Comparison of ENCODE assay signal across 22 mouse cellular contexts in genomic region chr3:6173775-6174174, GRCm38 (mm10).
A peak's percentile ranks its signal among the peaks of the same experiment; 100 is the strongest.
DNase-seq lines count a peak whose midpoint lies in the region; ATAC-seq and TF ChIP-seq lines count a peak whose summit lies in the region.
"Had no signal": no experiment of that assay in that cellular context is flagged by ENCODE, and none has a peak within 500 bp of the region (broad histone marks: within the 10 kb centered on the region; RNA-seq: fewer than 3 reads in every experiment).

No protein-coding gene starts in this region.

- no peak for ATAC-seq in embryonic facial prominence, embryonic 14.5 days (ENCODE audit: low read depth)
- ATAC-seq: forebrain, embryonic 14.5 days; forebrain, postnatal 0 days; intestine, postnatal 0 days had no signal

- no peak overlapping the region for H3K27ac ChIP-seq in embryonic facial prominence, embryonic 14.5 days (replicated peaks; ENCODE audit: low read depth, low read length)
- H3K27ac ChIP-seq in embryonic facial prominence, embryonic 10.5 days (replicated peaks) = no peak overlapping the region
- H3K27ac ChIP-seq in ES-E14 (ENCODE audit: insufficient read depth, low read depth, low read length, poor library complexity, severe bottlenecking) = 0 out of 2 replicates have a peak overlapping the region, but pooled peaks have one; percentile 45
- H3K27ac ChIP-seq: embryonic facial prominence, embryonic 15.5 days; heart, adult 2 months; hindbrain, embryonic 12.5 days; hindbrain, embryonic 15.5 days had no signal

- H3K9me3 ChIP-seq in embryonic facial prominence, embryonic 14.5 days (ENCODE audit: control insufficient read depth, low read length) = peaks cover 8% of the 10 kb centered on the region; the same call in 1 of the 2 replicates
- H3K9me3 ChIP-seq in embryonic facial prominence, embryonic 10.5 days = no peaks in the 10 kb centered on the region
- no peaks in the 10 kb centered on the region for H3K9me3 ChIP-seq in ES-E14 (ENCODE audit: control insufficient read depth, insufficient read depth, low read depth, low read length)
- H3K9me3 ChIP-seq: embryonic facial prominence, embryonic 15.5 days; hindbrain, embryonic 12.5 days; hindbrain, embryonic 15.5 days had no signal

- H3K9ac ChIP-seq in embryonic facial prominence, embryonic 14.5 days (ENCODE audit: low read depth, low read length) = no peak overlapping the region
- H3K9ac ChIP-seq in ES-E14 (ENCODE audit: insufficient read depth, low read depth, low read length, poor library complexity, severe bottlenecking) = no peak overlapping the region
- H3K9ac ChIP-seq: embryonic facial prominence, embryonic 15.5 days; forebrain, postnatal 0 days; hindbrain, embryonic 12.5 days; hindbrain, embryonic 15.5 days had no signal

- H3K27me3 ChIP-seq in embryonic facial prominence, embryonic 14.5 days (replicated peaks; ENCODE audit: control insufficient read depth, insufficient read depth, low read length) = no peaks in the 10 kb centered on the region
- H3K27me3 ChIP-seq in embryonic facial prominence, embryonic 10.5 days (replicated peaks; ENCODE audit: low read depth, poor library complexity, severe bottlenecking) = no peaks in the 10 kb centered on the region
- H3K27me3 ChIP-seq: embryonic facial prominence, embryonic 15.5 days; hindbrain, embryonic 12.5 days; hindbrain, embryonic 15.5 days had no signal

- H3K36me3 ChIP-seq in embryonic facial prominence, embryonic 14.5 days (ENCODE audit: control insufficient read depth, insufficient read depth, low read length) = no peaks in the 10 kb centered on the region
- no peaks in the 10 kb centered on the region for H3K36me3 ChIP-seq in embryonic facial prominence, embryonic 10.5 days (replicated peaks)
- H3K36me3 ChIP-seq in ES-E14 (ENCODE audit: control insufficient read depth, insufficient read depth, low read length, poor library complexity, severe bottlenecking) = no peaks in the 10 kb centered on the region
- H3K36me3 ChIP-seq: embryonic facial prominence, embryonic 15.5 days; hindbrain, embryonic 12.5 days; hindbrain, embryonic 15.5 days had no signal

- H3K4me3 ChIP-seq in embryonic facial prominence, embryonic 14.5 days (ENCODE audit: low read depth, low read length) = no peak overlapping the region
- H3K4me3 ChIP-seq in embryonic facial prominence, embryonic 10.5 days = no peak overlapping the region
- H3K4me3 ChIP-seq in ES-E14 (ENCODE audit: insufficient read depth in 1 of 2, low read depth in 1 of 2, low read length in 2 of 2, poor library complexity in 1 of 2, severe bottlenecking in 1 of 2) = no peak overlapping the region
- H3K4me3 ChIP-seq: embryonic facial prominence, embryonic 15.5 days; heart, adult 2 months; hindbrain, embryonic 12.5 days; hindbrain, embryonic 15.5 days had no signal

- DNase-seq in embryonic facial prominence, embryonic 14.5 days (ENCODE audit: low spot score) = peak; percentile 13
- DNase-seq in embryonic facial prominence, embryonic 10.5 days (ENCODE audit: low spot score) = no peak
- DNase-seq in ES-E14 (ENCODE audit: low read depth, low spot score) = peak; percentile 63
- DNase-seq in forelimb bud, embryonic 11.5 days (ENCODE audit: low read depth, low spot score) = peak; percentile 12
- no peak for DNase-seq in left cerebral cortex, adult 8-10 months (ENCODE audit: low spot score in 2 of 2)
- no peak for DNase-seq in heart, adult 18-20 months
- DNase-seq: adrenal gland, adult 2 months; adrenal gland, postnatal 14 days; cerebellum, adult 11 months; cerebellum, adult 2 months; cerebellum, postnatal 10 days; cerebellum, postnatal 36 days; embryo, embryonic 11 days; forebrain, postnatal 0 days; gastrocnemius, postnatal 25 days; heart, adult 2 months had no signal

- no peaks in the 10 kb centered on the region for H3K4me1 ChIP-seq in embryonic facial prominence, embryonic 14.5 days (ENCODE audit: control insufficient read depth, insufficient read depth, low read length)
- no peaks in the 10 kb centered on the region for H3K4me1 ChIP-seq in embryonic facial prominence, embryonic 10.5 days
- peaks cover 4 to 5% of the 10 kb centered on the region in 2 experiments; a peak in 3 of 4 replicates for H3K4me1 ChIP-seq in ES-E14 (ENCODE audit: control insufficient read depth in 2 of 2, insufficient read depth in 2 of 2, low read length in 2 of 2, poor library complexity in 1 of 2)
- H3K4me1 ChIP-seq: embryonic facial prominence, embryonic 15.5 days; hindbrain, embryonic 12.5 days; hindbrain, embryonic 15.5 days had no signal

- in situ Hi-C loops in ES-E14 (cut with MboI; ENCODE audit: low sequenced_read_pairs in 2 of 2, unreplicated experiment in 2 of 2) = no loop called here

- H3K4me2 ChIP-seq in embryonic facial prominence, embryonic 14.5 days (ENCODE audit: low read depth, low read length) = no peak overlapping the region
- H3K4me2 ChIP-seq: embryonic facial prominence, embryonic 15.5 days; heart, embryonic 11.5 days; hindbrain, embryonic 12.5 days; hindbrain, embryonic 15.5 days had no signal

- 21% methylated on average over 1 of the region's 1 CpGs for WGBS in embryonic facial prominence, embryonic 14.5 days
- WGBS in embryonic facial prominence, embryonic 10.5 days = 34% methylated on average over 1 of the region's 1 CpGs

TF ChIP-seq in ES-E14, 5 proteins besides CTCF, POLR2A, EP300 and RAD21:
- TF ChIP-seq CHD2 (IDR thresholded peaks at IDR 0.05; ENCODE audit: low read depth, low read length) (no peak), ZC3H11A (IDR thresholded peaks at IDR 0.05; ENCODE audit: borderline replicate concordance, low read depth, low read length) (no peak), ZNF384 (IDR thresholded peaks at IDR 0.05; ENCODE audit: low read depth, low read length) (no peak), HCFC1 (IDR thresholded peaks at IDR 0.05; ENCODE audit: borderline replicate concordance, insufficient read depth, low read length) (no peak), MAFK (IDR thresholded peaks at IDR 0.05; ENCODE audit: insufficient read depth, low read depth, low read length) (no peak)
TF ChIP-seq in ES-E14: peak in this region for 0.

Comparison
In these comparisons a context has a peak if more than half of its experiments do, and no peak if none do; other contexts are left out.
1. DNase-seq: peak in embryonic facial prominence, embryonic 14.5 days (single experiment), ES-E14 (single experiment) and forelimb bud, embryonic 11.5 days (single experiment); none in embryonic facial prominence, embryonic 10.5 days (single experiment), left cerebral cortex, adult 8-10 months (0 of 2) and heart, adult 18-20 months (0 of 2).